Mouse (Mus musculus) hindbrain, embryonic 15.5 days (tissue): ENCODE data around the gene Dnajc7. TPM values are rescaled to one million over a fixed set of nuclear protein-coding genes. Genes with fewer than 3 reads are reported as not detected.
"Not testable (repeated sequence)": the region's sequence is repeated elsewhere in the genome, so short reads cannot be mapped to it uniquely, and the experiment has no call there.

ENCODE experiments used
- ATAC-seq: fragments of 200-750 bp; cut with Nextera tagmentation; 2 replicates; pipeline ENCODE4 v1.8.0; 2017; ENCODE audit warnings: low read depth, moderate number of reproducible peaks, moderate TSS enrichment; ENCODE audit not compliant: low FRiP score
- H3K27ac ChIP-seq: fragments of 300-500 bp; sonication (generic); replicated peaks from 2 replicates; pipeline ENCODE4 v1.5.1; 2015; ENCODE audit warnings: mild to moderate bottlenecking, inconsistent platforms
- H3K27me3 ChIP-seq: fragments of 300-500 bp; sonication (generic); 2 replicates; pipeline ENCODE4 v1.6.1; 2015; ENCODE audit warnings: control low read depth, inconsistent platforms
- H3K36me3 ChIP-seq: fragments of 300-500 bp; sonication (generic); 2 replicates; pipeline ENCODE4 v1.6.1; 2015; ENCODE audit warnings: control low read depth, inconsistent platforms
- H3K4me1 ChIP-seq: fragments of 300-500 bp; sonication (generic); replicated peaks from 2 replicates; pipeline ENCODE4 v1.6.1; 2015; ENCODE audit warnings: control low read depth, inconsistent platforms
- H3K4me2 ChIP-seq: fragments of 300-500 bp; sonication (generic); 2 replicates; pipeline ENCODE4 v1.6.1; 2015; ENCODE audit warnings: moderate library complexity, mild to moderate bottlenecking, inconsistent platforms
- H3K4me3 ChIP-seq: fragments of 300-500 bp; sonication (generic); 2 replicates; pipeline ENCODE4 v1.5.1; 2015; ENCODE audit warnings: mild to moderate bottlenecking, inconsistent platforms
- H3K9ac ChIP-seq: fragments of 300-500 bp; sonication (generic); 2 replicates; pipeline ENCODE4 v1.6.1; 2015; ENCODE audit warnings: inconsistent platforms
- H3K9me3 ChIP-seq: fragments of 300-500 bp; sonication (generic); 2 replicates; pipeline ENCODE4 v1.6.1; 2016; ENCODE audit warnings: control low read depth, inconsistent platforms
- WGBS: fragments of 180-500 bp; shearing (Covaris S2); methylation state at CpG from one replicate; pipeline ENCODE4 v1.1.7; 2015; 5-methylcytosine and 5-hydroxymethylcytosine counted together
- polyA plus RNA-seq: library from polyadenylated mRNA; unstranded; fragments of >200 nt; fragmentation: Nextera tagmentation; extraction: Ambion mirVana; gene quantifications from 2 replicates; pipeline ENCODE4 v1.2.1, GENCODE M21; 2015

Dnajc7 gene
- polyA plus RNA-seq, 1 experiment from 2014 or later = 296 TPM

DNA sequence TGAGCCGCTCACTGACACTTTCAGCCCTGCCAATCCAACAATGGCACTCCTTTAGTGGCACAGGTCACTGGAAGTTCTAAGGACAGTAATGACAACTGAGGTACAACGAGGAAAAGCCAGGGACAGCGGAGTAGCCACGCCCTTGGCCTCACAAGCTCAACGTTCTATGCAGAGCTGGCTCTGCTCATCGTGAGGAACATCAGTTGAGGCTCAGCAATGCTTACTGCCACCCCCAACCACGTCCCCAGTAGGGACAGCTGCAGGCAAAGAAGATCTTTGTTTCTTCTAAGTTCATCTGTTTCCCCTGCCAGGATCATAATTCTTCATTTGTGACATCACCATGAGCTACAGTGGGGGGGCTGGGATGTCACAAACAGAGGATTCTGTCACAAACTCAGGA is 25.4 kb downstream of the Dnajc7 start:
- Histone ChIP-seq H3K27ac (no peak overlapping the region), H3K4me2 (no peak overlapping the region), H3K9me3 (no peaks in the 10 kb centered on the region), H3K4me1 (no peaks in the 10 kb centered on the region), H3K9ac (no peak overlapping the region), H3K36me3 (peaks cover 72% of the 10 kb centered on the region), H3K27me3 (no peaks in the 10 kb centered on the region), H3K4me3 (no peak overlapping the region)
- 85% methylated on average over 7 of the region's 7 CpGs for WGBS
- ATAC-seq = no peak

DNA sequence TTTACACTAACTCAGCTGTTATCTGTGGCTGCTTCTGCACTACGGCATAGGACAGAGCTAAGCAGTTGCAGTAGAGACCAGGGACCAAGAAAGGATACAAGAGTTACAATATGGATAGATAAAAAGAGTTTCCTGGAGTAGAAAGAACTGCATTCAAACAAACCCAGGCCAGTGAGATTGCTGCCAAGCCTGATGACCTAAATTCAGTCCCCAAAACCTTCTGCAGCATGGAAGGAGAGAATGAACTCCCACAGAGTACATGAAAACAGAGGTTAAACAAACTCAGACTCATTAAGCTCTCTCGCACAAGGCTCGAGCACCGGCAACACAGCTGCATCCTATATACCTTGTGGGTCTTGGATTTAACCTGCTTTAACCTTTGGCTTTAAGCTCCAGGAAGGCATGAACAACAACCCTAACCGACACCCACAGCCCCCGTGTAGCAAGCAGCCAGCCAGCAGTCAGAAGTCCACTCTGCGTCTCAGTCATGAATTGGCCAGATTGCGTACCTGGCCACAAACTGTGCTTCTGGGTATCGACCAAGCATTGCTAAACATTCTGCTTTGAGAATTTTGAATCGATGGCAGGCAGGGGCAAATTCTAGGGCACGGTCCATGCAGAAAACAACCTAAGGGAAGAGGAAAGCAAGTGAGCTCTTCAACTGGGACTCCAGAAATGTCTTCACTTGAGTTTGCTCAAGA is 27.5 kb downstream of the Dnajc7 start:
- H3K36me3 ChIP-seq = peaks cover 71% of the 10 kb centered on the region
- H3K4me2 ChIP-seq = no peak overlapping the region
- ATAC-seq = no peak
- 90% methylated on average over 11 of the region's 11 CpGs for WGBS
- no peak overlapping the region for H3K27ac ChIP-seq
- H3K4me1 ChIP-seq = no peaks in the 10 kb centered on the region
- no peaks in the 10 kb centered on the region for H3K27me3 ChIP-seq
- H3K9ac ChIP-seq = no peak overlapping the region
- H3K4me3 ChIP-seq = no peak overlapping the region
- H3K9me3 ChIP-seq = no peaks in the 10 kb centered on the region

DNA sequence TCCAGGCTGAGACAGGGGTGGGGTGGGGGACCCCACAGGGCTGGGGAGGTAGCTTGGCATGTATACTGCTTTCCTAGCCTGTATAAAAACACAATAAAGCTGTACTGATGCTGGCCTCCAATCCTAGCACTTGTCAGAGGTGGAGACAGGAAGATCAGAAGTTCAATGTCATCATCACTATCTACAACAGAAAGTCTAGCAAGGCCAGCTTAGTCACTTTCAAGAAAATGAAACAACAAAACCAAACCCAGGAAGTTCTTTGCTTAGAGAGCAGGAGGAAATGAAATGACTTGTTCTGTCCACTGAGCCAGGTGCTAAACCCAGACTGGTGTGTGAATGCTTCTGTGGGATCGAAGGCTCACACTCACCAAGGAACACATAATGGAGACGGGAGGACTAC is 31.5 kb downstream of the Dnajc7 start:
- ATAC-seq = no peak
- Histone ChIP-seq H3K27ac (no peak overlapping the region), H3K4me1 (no peaks in the 10 kb centered on the region), H3K4me2 (no peak overlapping the region), H3K27me3 (no peaks in the 10 kb centered on the region), H3K36me3 (peaks cover 90% of the 10 kb centered on the region), H3K9ac (no peak overlapping the region), H3K4me3 (no peak overlapping the region), H3K9me3 (no peaks in the 10 kb centered on the region)
- 92% methylated on average over 2 of the region's 2 CpGs for WGBS

DNA sequence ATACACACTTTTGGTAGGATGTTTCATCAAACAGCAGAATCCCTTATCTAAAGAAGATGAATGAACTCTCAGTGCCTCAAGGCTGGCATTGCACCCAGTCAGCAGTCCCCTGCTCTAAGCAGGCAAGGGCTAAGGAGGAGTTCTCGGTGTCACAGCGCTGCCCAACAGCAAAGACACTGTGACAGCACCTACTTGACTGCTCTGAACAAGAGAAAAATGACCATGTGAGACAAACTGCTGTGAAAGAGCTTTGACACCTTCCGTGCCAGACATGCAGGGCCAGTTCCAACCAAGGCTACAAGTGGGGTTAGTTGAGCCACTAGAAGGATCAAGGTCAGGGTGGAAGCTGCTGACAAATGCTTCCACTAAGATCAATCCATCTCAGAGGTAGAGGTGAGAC is 34.8 kb downstream of the Dnajc7 start:
- Histone ChIP-seq H3K9me3 (no peaks in the 10 kb centered on the region), H3K27me3 (no peaks in the 10 kb centered on the region), H3K27ac (no peak overlapping the region), H3K4me3 (no peak overlapping the region), H3K36me3 (peaks cover 85% of the 10 kb centered on the region), H3K4me1 (peaks cover 9% of the 10 kb centered on the region; the same call in 1 of the 2 replicates), H3K4me2 (no peak overlapping the region), H3K9ac (no peak overlapping the region)
- 94% methylated on average over 3 of the region's 3 CpGs for WGBS
- ATAC-seq = no peak

DNA sequence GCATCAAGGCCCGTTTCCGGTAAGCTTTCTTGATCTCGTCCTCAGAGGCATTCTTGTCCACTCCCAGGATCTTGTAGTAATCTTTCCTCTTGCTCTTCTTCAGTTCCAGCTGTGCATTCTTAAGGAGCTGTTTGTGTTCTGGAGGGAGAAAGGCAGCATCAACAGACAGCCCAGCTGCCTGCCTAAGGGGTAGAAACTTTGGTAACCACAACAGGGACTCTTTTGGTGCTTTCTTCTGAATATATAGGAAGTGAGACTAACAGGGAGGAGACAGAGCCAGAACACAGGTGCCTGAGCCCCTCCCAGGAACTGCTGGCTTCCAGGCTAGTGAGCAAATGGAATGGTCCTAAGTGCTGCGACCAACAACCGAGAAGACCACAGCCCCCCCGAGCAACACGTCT is 35.4 kb downstream of the Dnajc7 start:
- WGBS = 85% methylated on average over 7 of the region's 7 CpGs

DNA sequence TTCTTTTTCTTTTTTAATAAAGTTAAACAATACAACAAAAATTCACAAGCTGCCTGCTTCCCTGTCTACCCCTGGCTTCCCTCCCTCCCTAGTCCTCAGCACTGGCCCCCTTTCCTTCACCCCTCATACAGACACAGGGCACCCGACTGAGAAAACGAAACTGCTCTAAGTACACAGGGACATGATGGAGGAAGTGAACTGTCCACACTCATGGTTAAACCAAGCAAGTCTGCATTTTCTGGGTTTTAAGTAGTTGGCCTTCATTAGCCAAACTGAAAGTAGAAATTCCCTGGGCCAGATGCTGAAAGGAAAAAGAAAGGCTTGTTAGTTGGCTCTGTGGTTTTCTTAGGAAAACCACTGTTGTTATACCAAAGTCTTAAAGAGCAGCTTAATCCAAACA is 37.1 kb downstream of the Dnajc7 start:
- no peak overlapping the region for H3K4me2 ChIP-seq
- 86% methylated on average over 2 of the region's 2 CpGs for WGBS

More for the DNA sequence above, 35.4 kb downstream of the Dnajc7 start:
- peaks cover 81% of the 10 kb centered on the region for H3K36me3 ChIP-seq
- H3K9ac ChIP-seq = no peak overlapping the region
- no peak overlapping the region for H3K27ac ChIP-seq
- no peaks in the 10 kb centered on the region for H3K27me3 ChIP-seq
- peaks cover 9% of the 10 kb centered on the region; the same call in 1 of the 2 replicates for H3K4me1 ChIP-seq
- no peak for ATAC-seq
- no peaks in the 10 kb centered on the region for H3K9me3 ChIP-seq
- no peak overlapping the region for H3K4me2 ChIP-seq
- H3K4me3 ChIP-seq = no peak overlapping the region

DNA sequence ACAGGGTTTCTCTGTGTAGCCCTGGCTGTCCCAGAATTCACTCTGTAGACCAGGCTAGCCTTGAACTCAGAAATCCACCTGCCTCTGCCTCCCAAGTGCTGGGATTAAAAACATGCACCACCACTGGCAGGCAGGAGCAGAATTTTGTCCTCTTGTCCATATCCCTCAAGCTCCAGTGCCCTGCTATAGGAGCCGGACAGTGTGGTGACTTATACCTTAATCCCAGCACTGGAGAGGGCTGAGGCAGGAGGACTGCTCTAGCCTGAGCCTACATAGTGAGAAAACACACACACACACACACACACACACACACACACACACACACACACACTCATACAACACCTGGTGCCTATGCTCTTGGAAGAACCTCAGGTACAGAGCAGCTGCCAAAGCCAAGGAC is 37.6 kb downstream of the Dnajc7 start:
- WGBS = 94% methylated on average over 1 of the region's 1 CpGs
- not testable (repeated sequence) for H3K9me3 ChIP-seq, H3K9ac ChIP-seq, H3K27me3 ChIP-seq, ATAC-seq, H3K4me2 ChIP-seq, H3K27ac ChIP-seq, H3K4me3 ChIP-seq
- peaks cover 61% of the 10 kb centered on the region for H3K36me3 ChIP-seq
- H3K4me1 ChIP-seq = peaks cover 13% of the 10 kb centered on the region

More for the DNA sequence above, 37.1 kb downstream of the Dnajc7 start:
- Histone ChIP-seq H3K4me1 (peaks cover 13% of the 10 kb centered on the region), H3K9me3 (no peaks in the 10 kb centered on the region), H3K4me3 (no peak overlapping the region), H3K9ac (no peak overlapping the region), H3K27me3 (no peaks in the 10 kb centered on the region), H3K36me3 (peaks cover 65% of the 10 kb centered on the region), H3K27ac (no peak overlapping the region)
- ATAC-seq = no peak

DNA sequence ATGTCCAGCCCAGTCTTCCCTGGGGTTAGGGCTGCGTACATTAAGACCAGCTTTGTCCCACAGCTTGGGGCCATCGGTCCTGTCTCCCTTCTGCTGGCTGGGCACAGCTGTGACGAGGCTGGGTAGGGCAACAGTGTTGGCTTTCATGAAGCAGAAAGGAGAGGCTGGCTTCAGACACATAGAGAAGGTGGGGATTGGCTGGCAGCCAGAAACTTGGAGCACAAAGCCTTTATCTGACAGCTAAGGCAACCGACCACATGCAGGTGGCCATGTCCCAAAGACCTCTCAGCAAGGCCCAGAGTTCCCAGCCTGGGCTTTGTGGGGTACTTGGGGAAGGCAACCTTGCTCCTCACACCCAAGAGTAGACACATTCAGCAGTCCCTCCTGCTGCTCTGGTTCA is 38.2 kb downstream of the Dnajc7 start:
- peaks cover 15% of the 10 kb centered on the region for H3K4me1 ChIP-seq
- H3K36me3 ChIP-seq = peaks cover 57% of the 10 kb centered on the region
- H3K9me3 ChIP-seq = no peaks in the 10 kb centered on the region
- H3K9ac ChIP-seq = no peak overlapping the region
- ATAC-seq = peak; percentile 27; the same call in 1 of the 2 replicates
- no peak overlapping the region for H3K27ac ChIP-seq
- no peak overlapping the region for H3K4me2 ChIP-seq
- no peaks in the 10 kb centered on the region for H3K27me3 ChIP-seq
- 55% methylated on average over 4 of the region's 4 CpGs for WGBS
- H3K4me3 ChIP-seq = no peak overlapping the region

DNA sequence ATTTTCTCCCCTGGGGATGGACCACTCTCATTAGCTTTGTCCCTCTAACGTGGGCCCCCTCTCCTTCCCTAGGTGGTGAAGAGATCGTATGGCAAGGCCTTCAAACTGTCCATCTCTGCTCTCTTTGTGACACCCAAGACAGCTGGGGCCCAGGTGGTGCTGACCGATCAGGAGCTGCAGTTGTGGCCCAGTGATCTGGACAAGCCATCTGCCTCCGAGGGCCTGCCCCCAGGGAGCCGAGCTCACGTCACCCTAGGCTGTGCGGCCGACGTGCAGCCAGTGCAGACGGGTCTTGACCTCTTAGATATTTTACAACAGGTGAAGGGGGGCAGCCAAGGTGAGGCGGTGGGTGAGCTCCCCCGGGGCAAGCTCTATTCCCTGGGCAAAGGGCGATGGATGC is 39.7 kb downstream of the Dnajc7 start:
- H3K9ac ChIP-seq = no peak overlapping the region
- H3K36me3 ChIP-seq = peaks cover 42% of the 10 kb centered on the region
- H3K4me2 ChIP-seq = no peak overlapping the region
- ATAC-seq = no peak
- H3K27ac ChIP-seq = no peak overlapping the region
- no peaks in the 10 kb centered on the region for H3K27me3 ChIP-seq
- peaks cover 28% of the 10 kb centered on the region for H3K4me1 ChIP-seq
- H3K9me3 ChIP-seq = no peaks in the 10 kb centered on the region
- WGBS = 83% methylated on average over 13 of the region's 13 CpGs
- no peak overlapping the region for H3K4me3 ChIP-seq

DNA sequence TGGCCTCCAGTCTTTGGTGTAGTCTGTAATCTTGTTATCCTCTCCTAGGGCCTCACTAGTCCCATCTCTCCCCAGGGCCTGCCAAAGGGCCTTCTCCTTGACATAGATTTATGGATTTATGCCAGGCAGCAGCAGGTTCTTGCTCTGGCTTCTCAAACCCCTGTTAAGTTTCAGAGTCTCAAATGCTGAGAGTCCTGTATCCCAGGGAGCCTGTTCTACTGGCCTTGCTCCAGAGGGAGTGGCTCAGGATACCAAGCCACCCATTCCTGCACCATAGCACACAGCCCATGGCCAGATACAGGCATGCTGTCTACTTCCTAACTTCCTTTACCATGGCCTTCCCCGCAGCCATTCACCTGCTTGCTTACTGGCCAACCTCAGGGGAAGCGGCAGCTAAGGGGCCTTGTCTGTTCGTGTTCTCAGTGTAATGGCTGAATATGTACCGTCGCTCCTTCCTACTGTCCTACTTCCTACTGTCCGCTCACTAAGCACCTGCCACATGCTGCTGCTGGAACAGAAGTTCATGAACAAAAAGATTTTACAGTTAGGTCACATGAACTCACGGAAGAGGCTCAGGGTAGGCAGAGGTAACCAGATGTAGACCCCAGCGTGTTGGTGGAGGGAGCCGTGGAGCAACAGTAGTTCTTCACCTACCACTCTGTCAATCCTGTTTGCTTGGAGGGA is 40.7 kb downstream of the Dnajc7 start:
- no peaks in the 10 kb centered on the region for H3K27me3 ChIP-seq
- H3K36me3 ChIP-seq = peaks cover 32% of the 10 kb centered on the region
- ATAC-seq = no peak
- H3K9ac ChIP-seq = no peak overlapping the region
- H3K4me2 ChIP-seq = no peak overlapping the region
- H3K27ac ChIP-seq = no peak overlapping the region
- H3K4me3 ChIP-seq = no peak overlapping the region
- WGBS = 96% methylated on average over 9 of the region's 9 CpGs
- no peaks in the 10 kb centered on the region for H3K9me3 ChIP-seq
- peaks cover 34% of the 10 kb centered on the region for H3K4me1 ChIP-seq

DNA sequence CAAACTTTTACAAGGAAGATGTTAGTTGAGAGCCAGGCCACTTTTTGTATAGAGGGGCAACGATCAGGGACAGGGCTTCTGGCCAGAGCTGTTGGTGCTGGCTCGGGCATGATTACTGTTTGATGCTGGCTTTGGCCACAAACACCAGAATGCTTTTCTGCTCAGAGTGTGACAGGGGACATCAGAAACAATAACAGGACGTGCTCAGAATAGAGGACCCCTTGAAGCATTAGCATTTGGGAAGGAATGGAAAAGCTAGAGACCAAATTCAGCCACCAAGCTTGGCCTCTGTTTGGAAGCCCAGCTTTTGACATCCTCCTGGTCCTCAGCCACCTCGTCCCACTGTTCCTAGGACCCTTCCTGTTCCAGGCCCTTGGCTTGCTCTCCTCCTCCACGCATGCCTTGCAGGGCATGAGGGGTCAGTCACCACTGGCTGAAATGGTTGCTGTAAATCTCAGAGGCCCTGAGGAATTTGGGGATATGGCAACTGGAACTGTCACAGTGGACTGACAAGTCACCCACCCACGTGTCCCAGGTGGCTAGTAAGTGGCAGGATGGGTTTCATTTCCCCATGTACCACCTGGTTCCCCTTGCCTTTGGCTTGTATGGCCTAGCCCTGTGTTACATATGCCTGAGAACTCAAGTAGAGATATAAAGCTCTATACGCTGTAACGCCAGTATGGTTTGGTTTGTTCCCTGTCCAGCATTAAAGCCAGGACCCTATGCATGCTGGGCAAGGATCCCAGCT is 41.9 kb downstream of the Dnajc7 start:
- no peak overlapping the region for H3K4me3 ChIP-seq

DNA sequence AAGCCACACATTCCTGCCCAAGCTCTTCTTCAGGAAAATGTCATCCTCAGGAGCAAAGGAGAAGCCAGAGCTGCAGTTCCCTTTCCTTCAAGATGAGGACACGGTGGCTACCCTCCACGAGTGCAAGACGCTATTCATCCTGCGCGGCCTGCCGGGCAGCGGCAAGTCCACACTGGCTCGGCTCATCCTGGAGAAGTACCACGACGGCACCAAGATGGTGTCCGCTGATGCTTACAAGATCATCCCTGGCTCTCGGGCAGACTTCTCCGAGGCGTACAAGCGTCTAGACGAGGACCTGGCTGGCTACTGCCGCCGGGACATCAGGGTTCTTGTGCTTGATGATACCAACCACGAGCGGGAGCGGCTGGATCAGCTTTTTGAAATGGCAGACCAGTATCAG is 43.7 kb downstream of the Dnajc7 start:
- Histone ChIP-seq H3K27me3 (peaks cover 6% of the 10 kb centered on the region; the same call in 1 of the 2 replicates), H3K4me3 (0 out of 2 replicates have a peak overlapping the region, but pooled peaks have one; percentile 58), H3K4me2 (peak overlapping the region; percentile 83), H3K36me3 (peaks cover 4% of the 10 kb centered on the region; the same call in 1 of the 2 replicates), H3K27ac (no peak overlapping the region), H3K9me3 (no peaks in the 10 kb centered on the region), H3K4me1 (peaks cover 28% of the 10 kb centered on the region), H3K9ac (no peak overlapping the region)
- WGBS = 69% methylated on average over 21 of the region's 21 CpGs
- no peak for ATAC-seq

More for the DNA sequence above, 41.9 kb downstream of the Dnajc7 start:
- Histone ChIP-seq H3K36me3 (peaks cover 20% of the 10 kb centered on the region), H3K4me1 (peaks cover 34% of the 10 kb centered on the region), H3K9me3 (no peaks in the 10 kb centered on the region), H3K9ac (no peak overlapping the region), H3K4me2 (0 out of 2 replicates have a peak overlapping the region, but pooled peaks have one; percentile 12), H3K27me3 (no peaks in the 10 kb centered on the region), H3K27ac (0 out of 2 replicates have a peak overlapping the region, but pooled peaks have one; percentile 42)
- ATAC-seq = no peak
- WGBS = 81% methylated on average over 8 of the region's 8 CpGs
